Mouse (Mus musculus) kidney, postnatal 25 days (tissue): Measurements from ENCODE around the gene Lrrc1.

Experiments
- DNase-seq, 2 experiments: peaks; one replicate each; pipeline ENCODE4 v3.0.0; 2021; ENCODE audit warnings: mixed read lengths in 2 of 2

Gene Lrrc1

GRCm38 (mm10) chr9:77543351-77544321, 1.0 kb downstream of the Lrrc1 start:
- peak; percentile 73 to 86 for DNase-seq

- DNase-seq = no peak
Observed at GRCm38 (mm10) chr9:77541556-77541955, 3.1 kb downstream of the Lrrc1 start.

- DNase-seq = no peak
Observed at GRCm38 (mm10) chr9:77539232-77539631, 5.4 kb downstream of the Lrrc1 start.

- DNase-seq = no peak
Observed at GRCm38 (mm10) chr9:77537357-77537756, 7.3 kb downstream of the Lrrc1 start.

- no peak for DNase-seq
Observed at GRCm38 (mm10) chr9:77536832-77537231, 7.8 kb downstream of the Lrrc1 start.

- no peak for DNase-seq
Observed at GRCm38 (mm10) chr9:77536286-77536685, 8.4 kb downstream of the Lrrc1 start.

- no peak for DNase-seq
Observed at GRCm38 (mm10) chr9:77535021-77535744, 9.5 kb downstream of the Lrrc1 start.

GRCm38 (mm10) chr9:77528379-77529041, 16.2 kb downstream of the Lrrc1 start:
- no peak for DNase-seq

GRCm38 (mm10) chr9:77527170-77527569, 17.5 kb downstream of the Lrrc1 start:
- DNase-seq = no peak

- DNase-seq = peak; percentile 61 to 63
Observed at GRCm38 (mm10) chr9:77526715-77527114, 18.0 kb downstream of the Lrrc1 start.

- no peak for DNase-seq
Observed at GRCm38 (mm10) chr9:77525595-77526295, 18.9 kb downstream of the Lrrc1 start.

GRCm38 (mm10) chr9:77523793-77524192, 20.9 kb downstream of the Lrrc1 start:
- no peak for DNase-seq

- DNase-seq = no peak
Observed at GRCm38 (mm10) chr9:77522476-77522875, 22.2 kb downstream of the Lrrc1 start.

- DNase-seq = no peak
Observed at GRCm38 (mm10) chr9:77519198-77519597, 25.5 kb downstream of the Lrrc1 start.

- DNase-seq = no peak
Observed at GRCm38 (mm10) chr9:77516782-77517364, 27.8 kb downstream of the Lrrc1 start.

- DNase-seq = no peak
Observed at GRCm38 (mm10) chr9:77513892-77514291, 30.8 kb downstream of the Lrrc1 start.

- no peak for DNase-seq
Observed at GRCm38 (mm10) chr9:77512220-77512619, 32.5 kb downstream of the Lrrc1 start.

- DNase-seq = no peak
Observed at GRCm38 (mm10) chr9:77510574-77510973, 34.1 kb downstream of the Lrrc1 start.

GRCm38 (mm10) chr9:77507743-77508394, 36.8 kb downstream of the Lrrc1 start:
- DNase-seq = no peak

GRCm38 (mm10) chr9:77502548-77503438, 41.9 kb downstream of the Lrrc1 start:
- DNase-seq = peak; percentile 64 to 72

- DNase-seq = no peak
Observed at GRCm38 (mm10) chr9:77502171-77502547, 42.5 kb downstream of the Lrrc1 start.
